Mouse (Mus musculus) limb, embryonic 12.5 days (tissue): ENCODE data around the gene Nup153. TPM values are rescaled to one million over a fixed set of nuclear protein-coding genes. Genes with fewer than 3 reads are reported as not detected.

ENCODE experiments used
- ATAC-seq: fragments of 200-750 bp; cut with Nextera tagmentation; 2 replicates; pipeline ENCODE4 v1.8.0; 2017; ENCODE audit warnings: low read depth, moderate TSS enrichment; ENCODE audit not compliant: insufficient number of reproducible peaks, insufficient read depth, low FRiP score, low TSS enrichment
- H3K27ac ChIP-seq: fragments of 300-500 bp; sonication (generic); 2 replicates; pipeline ENCODE4 v1.5.1; 2016; ENCODE audit warnings: mild to moderate bottlenecking, moderate library complexity
- H3K27me3 ChIP-seq: fragments of 300-500 bp; sonication (generic); 2 replicates; pipeline ENCODE4 v1.6.1; 2016; ENCODE audit warnings: mild to moderate bottlenecking, moderate library complexity
- H3K36me3 ChIP-seq: fragments of 300-500 bp; sonication (generic); 2 replicates; pipeline ENCODE4 v1.6.1; 2016; ENCODE audit warnings: mild to moderate bottlenecking, moderate library complexity
- H3K4me1 ChIP-seq: fragments of 300-500 bp; sonication (generic); replicated peaks from 2 replicates; pipeline ENCODE4 v1.6.1; 2016
- H3K4me2 ChIP-seq: fragments of 300-500 bp; sonication (generic); 2 replicates; pipeline ENCODE4 v1.6.1; 2016; ENCODE audit warnings: mild to moderate bottlenecking, moderate library complexity
- H3K4me3 ChIP-seq: fragments of 300-500 bp; sonication (generic); replicated peaks from 2 replicates; pipeline ENCODE4 v1.5.1; 2016; ENCODE audit warnings: mild to moderate bottlenecking
- H3K9ac ChIP-seq: fragments of 300-500 bp; sonication (generic); replicated peaks from 2 replicates; pipeline ENCODE4 v1.6.1; 2016; ENCODE audit warnings: mild to moderate bottlenecking, moderate library complexity
- H3K9me3 ChIP-seq: fragments of 300-500 bp; sonication (generic); 2 replicates; pipeline ENCODE4 v1.6.1; 2016; ENCODE audit warnings: mild to moderate bottlenecking, moderate library complexity
- whole genome bisulfite sequencing: fragments of 180-500 bp; shearing (Covaris S2); methylation state at CpG from one replicate; pipeline ENCODE4 v1.1.7; 2016; 5-methylcytosine and 5-hydroxymethylcytosine counted together
- polyA plus RNA-seq: library from polyadenylated mRNA; unstranded; fragments of >200 nt; fragmentation: Nextera tagmentation; extraction: Ambion mirVana; gene quantifications from 2 replicates; pipeline ENCODE4 v1.2.1, GENCODE M21; 2016

Gene Nup153
- polyA plus RNA-seq, 1 experiment from 2014 or later = 41.0 TPM

DNA sequence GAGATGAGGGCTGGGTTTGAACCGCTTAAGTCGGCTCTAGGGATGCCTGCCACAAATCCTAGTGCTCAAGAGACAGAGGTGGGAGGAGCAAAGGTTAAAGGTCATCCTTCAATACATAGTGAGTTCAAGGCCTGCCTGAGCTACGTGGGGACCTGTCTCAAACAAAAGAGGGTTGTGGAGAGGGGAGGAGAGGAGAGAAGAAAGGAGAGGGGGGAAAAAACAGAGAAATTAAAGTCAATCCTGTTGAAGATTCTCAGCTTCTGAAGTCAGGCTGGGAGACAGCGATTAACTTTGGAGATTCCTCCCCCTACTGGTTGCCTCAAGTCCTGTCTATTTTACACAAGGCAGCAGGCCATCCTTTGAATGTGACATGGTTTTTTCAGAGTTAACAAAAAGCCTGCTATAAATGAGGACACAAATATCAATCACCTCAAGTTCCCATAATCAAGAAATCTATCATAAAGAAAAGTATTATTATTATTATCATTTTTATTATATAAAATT is 64.2 kb downstream of the Nup153 start:
- Histone ChIP-seq H3K9ac (no peak overlapping the region), H3K27ac (no peak overlapping the region), H3K9me3 (no peaks in the 10 kb centered on the region), H3K4me1 (no peaks in the 10 kb centered on the region), H3K36me3 (no peaks in the 10 kb centered on the region), H3K27me3 (no peaks in the 10 kb centered on the region; the same call in 1 of the 2 replicates), H3K4me3 (no peak overlapping the region), H3K4me2 (no peak overlapping the region)
- 41% methylated on average over 4 of the region's 4 CpGs for WGBS
- no peak for ATAC-seq

DNA sequence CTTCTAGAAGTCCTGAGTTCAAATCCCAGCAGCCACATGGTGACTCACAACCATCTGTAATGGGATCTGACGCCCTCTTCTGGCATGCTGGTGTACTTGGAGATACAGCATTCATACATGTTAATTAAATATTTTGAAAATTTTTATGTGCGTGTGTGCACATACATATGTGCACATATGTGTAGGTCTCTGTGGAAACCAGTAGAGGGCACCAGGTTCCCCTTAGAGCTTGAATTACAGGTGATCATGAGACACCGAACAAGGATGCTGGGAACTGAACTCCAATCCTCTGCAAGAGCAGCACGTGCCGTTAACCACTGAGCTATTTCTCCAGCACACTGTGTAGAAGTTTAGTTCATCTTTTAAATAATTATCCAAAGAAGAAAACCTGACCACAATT is 68.5 kb downstream of the Nup153 start:
- WGBS = 87% methylated on average over 5 of the region's 5 CpGs
- ATAC-seq = no peak

DNA sequence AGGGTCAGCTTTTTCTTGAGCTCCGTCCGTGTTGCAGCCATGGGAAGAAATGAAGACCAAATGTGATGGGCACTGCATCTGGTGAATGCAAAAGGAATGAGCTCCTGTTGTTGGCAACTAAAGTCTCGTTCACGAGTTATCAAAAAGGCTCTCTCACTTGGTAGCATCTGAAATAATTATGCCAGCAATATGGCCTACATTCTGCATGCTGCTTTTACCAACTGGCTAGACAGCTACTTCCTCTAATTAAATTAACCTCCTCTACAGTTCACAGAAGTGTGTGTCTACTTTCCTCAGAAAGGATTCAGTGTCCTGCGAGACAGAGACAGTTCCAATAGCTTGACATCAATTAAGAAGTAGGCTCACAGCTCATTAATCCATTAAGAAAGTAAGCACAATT is 73.2 kb downstream of the Nup153 start:
- Histone ChIP-seq H3K9ac (no peak overlapping the region), H3K4me2 (no peak overlapping the region), H3K9me3 (no peaks in the 10 kb centered on the region), H3K4me1 (no peaks in the 10 kb centered on the region), H3K27me3 (no peaks in the 10 kb centered on the region), H3K36me3 (no peaks in the 10 kb centered on the region), H3K27ac (no peak overlapping the region), H3K4me3 (no peak overlapping the region)
- WGBS = 80% methylated on average over 5 of the region's 5 CpGs
- no peak for ATAC-seq

More for the DNA sequence above, 68.5 kb downstream of the Nup153 start:
- no peak overlapping the region for H3K9ac ChIP-seq
- H3K27me3 ChIP-seq = no peaks in the 10 kb centered on the region
- H3K36me3 ChIP-seq = no peaks in the 10 kb centered on the region
- no peak overlapping the region for H3K4me3 ChIP-seq
- H3K9me3 ChIP-seq = no peaks in the 10 kb centered on the region
- H3K4me2 ChIP-seq = no peak overlapping the region
- no peaks in the 10 kb centered on the region for H3K4me1 ChIP-seq
- H3K27ac ChIP-seq = no peak overlapping the region

DNA sequence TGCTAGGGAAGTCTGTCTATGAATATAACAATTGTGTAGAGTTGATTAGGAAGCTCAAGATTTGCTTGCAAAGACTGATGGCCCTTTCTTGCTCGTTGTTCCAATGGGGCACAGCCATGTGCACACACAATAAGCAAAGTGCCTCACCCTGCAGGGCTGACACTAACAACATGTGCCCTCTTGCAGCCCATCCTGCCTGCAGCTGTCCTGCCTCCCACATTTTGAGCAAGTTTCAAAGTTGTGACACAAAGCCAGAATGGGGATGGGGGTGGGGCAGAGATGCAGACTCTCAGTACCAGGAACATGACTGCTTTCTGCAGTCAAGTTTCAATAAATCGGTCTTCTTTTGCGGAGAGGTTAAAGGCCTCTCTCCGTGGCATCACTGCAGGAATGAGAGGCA is 74.1 kb downstream of the Nup153 start:
- H3K9me3 ChIP-seq = no peaks in the 10 kb centered on the region
- 76% methylated on average over 4 of the region's 4 CpGs for WGBS
- no peak overlapping the region for H3K4me2 ChIP-seq
- no peak overlapping the region for H3K4me3 ChIP-seq
- no peak for ATAC-seq
- H3K4me1 ChIP-seq = no peaks in the 10 kb centered on the region
- H3K27me3 ChIP-seq = no peaks in the 10 kb centered on the region
- no peaks in the 10 kb centered on the region for H3K36me3 ChIP-seq
- no peak overlapping the region for H3K9ac ChIP-seq
- no peak overlapping the region for H3K27ac ChIP-seq

DNA sequence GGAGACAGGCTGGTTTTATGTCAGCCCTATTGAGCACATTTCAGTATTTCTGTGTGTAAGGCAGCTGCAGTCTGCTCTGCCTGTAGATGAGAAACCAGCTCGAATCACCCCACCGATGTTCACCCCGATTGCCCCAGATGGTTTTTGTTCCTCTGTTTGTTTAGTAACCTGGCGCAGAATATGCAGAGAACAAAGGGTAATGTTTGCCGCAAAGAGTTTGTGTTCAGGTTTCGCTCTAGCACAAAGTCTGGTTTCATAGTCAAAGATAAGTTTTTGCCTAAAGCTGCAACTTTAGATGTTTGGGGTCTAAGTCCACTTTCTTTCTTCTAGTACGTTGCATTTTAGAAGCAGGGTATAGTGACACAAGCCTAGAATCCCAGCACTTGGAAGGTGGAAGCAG is 75.1 kb downstream of the Nup153 start:
- no peaks in the 10 kb centered on the region for H3K27me3 ChIP-seq
- H3K4me3 ChIP-seq = no peak overlapping the region
- H3K9me3 ChIP-seq = no peaks in the 10 kb centered on the region
- WGBS = 95% methylated on average over 7 of the region's 7 CpGs
- no peak for ATAC-seq
- no peak overlapping the region for H3K9ac ChIP-seq
- H3K27ac ChIP-seq = no peak overlapping the region
- H3K4me2 ChIP-seq = no peak overlapping the region
- no peaks in the 10 kb centered on the region for H3K4me1 ChIP-seq
- no peaks in the 10 kb centered on the region for H3K36me3 ChIP-seq

DNA sequence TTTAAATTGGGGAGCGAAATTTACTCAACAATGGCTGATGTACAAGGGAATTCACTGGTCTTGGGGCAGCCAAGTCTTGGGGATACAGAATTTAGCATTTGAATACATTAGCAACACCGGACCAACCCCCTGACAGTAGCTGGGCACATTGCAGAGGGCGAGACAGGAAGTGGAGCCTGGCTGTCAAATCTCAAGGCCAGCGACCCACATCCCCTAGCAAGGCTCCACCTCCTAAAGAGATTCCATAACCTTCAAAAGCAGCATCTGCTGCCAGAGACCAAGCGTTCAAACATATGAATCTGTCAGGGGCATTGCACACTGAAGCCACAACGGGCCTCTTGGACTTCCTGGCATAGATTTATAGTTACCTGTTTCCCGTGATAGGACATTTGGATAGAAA is 75.9 kb downstream of the Nup153 start:
- H3K27me3 ChIP-seq = no peaks in the 10 kb centered on the region
- no peak overlapping the region for H3K27ac ChIP-seq
- no peaks in the 10 kb centered on the region for H3K9me3 ChIP-seq
- no peak overlapping the region for H3K4me2 ChIP-seq
- no peak for ATAC-seq
- no peaks in the 10 kb centered on the region for H3K4me1 ChIP-seq
- 89% methylated on average over 7 of the region's 7 CpGs for WGBS
- H3K36me3 ChIP-seq = no peaks in the 10 kb centered on the region
- no peak overlapping the region for H3K9ac ChIP-seq
- H3K4me3 ChIP-seq = no peak overlapping the region

DNA sequence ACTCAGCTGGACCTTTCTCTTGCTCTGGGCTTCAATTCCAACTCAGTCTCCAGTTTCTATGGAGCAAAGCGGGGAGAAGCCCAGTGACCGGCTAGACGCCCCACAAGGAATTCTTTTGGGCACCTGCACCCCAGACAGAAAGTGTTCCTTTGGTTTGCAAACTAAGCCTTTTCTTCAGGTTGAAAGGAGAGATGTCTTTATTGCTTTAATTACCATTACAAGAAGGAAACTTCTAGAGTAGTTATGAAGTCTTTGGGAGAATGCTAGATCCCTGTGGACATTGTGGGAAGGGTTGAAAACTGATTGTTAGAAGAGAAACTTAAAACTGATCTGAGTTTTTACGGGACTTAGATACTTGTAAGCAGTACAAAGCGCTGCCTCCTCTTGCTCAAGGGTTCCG is 82.3 kb downstream of the Nup153 start:
- Histone ChIP-seq H3K36me3 (no peaks in the 10 kb centered on the region), H3K27ac (no peak overlapping the region), H3K27me3 (no peaks in the 10 kb centered on the region), H3K4me1 (no peaks in the 10 kb centered on the region), H3K4me3 (no peak overlapping the region), H3K9ac (no peak overlapping the region), H3K4me2 (no peak overlapping the region), H3K9me3 (peaks cover 6% of the 10 kb centered on the region)
- no peak for ATAC-seq
- WGBS = 74% methylated on average over 6 of the region's 6 CpGs

DNA sequence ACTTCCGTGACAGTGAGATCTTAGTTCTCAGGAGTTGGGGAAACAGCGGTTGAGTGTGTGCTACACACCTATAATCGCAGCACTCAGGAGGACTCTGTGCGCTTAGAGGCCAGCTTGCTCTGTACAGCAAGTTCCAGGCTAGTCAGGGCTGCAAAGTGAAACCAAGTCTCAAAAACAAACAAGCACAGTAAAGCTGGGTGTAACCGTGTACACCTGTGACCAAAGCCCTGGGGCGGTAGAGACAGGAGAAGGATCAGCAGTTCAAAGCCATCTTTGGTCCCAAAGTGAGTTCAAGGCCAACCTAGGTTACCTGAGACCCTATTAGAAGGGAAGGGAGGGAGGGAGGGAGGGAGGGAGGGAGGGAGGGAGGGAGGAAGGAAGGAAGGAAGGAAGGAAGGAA is 83.6 kb downstream of the Nup153 start:
- Histone ChIP-seq H3K9ac (no peak overlapping the region), H3K9me3 (peaks cover 6% of the 10 kb centered on the region), H3K4me1 (no peaks in the 10 kb centered on the region), H3K27me3 (no peaks in the 10 kb centered on the region), H3K27ac (no peak overlapping the region), H3K4me3 (no peak overlapping the region), H3K36me3 (no peaks in the 10 kb centered on the region), H3K4me2 (no peak overlapping the region)
- no peak for ATAC-seq
- WGBS = 84% methylated on average over 6 of the region's 6 CpGs

DNA sequence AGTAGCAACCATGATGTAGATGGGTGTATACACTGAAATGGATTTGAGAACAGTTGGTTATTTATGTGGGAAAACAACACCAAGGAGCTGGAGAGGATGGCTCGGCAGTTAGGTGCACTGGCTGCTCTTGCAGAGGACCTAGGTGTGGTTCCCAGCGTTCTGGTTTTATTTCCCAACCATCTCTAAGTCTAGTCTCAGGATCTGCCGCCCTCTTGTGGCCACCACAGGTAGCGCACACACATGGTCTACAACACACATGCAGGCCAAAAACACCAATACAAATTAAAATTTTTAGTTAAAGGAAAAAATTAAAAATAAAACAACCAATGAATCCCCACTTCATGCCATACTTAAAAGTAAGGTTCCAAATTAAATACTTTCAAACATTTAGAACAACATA is 85.4 kb downstream of the Nup153 start:
- H3K27ac ChIP-seq = no peak overlapping the region
- peaks cover 6% of the 10 kb centered on the region for H3K9me3 ChIP-seq
- no peak overlapping the region for H3K9ac ChIP-seq
- 82% methylated on average over 4 of the region's 4 CpGs for WGBS
- no peaks in the 10 kb centered on the region; the same call in 1 of the 2 replicates for H3K36me3 ChIP-seq
- ATAC-seq = no peak
- no peak overlapping the region for H3K4me2 ChIP-seq
- no peaks in the 10 kb centered on the region for H3K27me3 ChIP-seq
- no peak overlapping the region for H3K4me3 ChIP-seq
- no peaks in the 10 kb centered on the region for H3K4me1 ChIP-seq

DNA sequence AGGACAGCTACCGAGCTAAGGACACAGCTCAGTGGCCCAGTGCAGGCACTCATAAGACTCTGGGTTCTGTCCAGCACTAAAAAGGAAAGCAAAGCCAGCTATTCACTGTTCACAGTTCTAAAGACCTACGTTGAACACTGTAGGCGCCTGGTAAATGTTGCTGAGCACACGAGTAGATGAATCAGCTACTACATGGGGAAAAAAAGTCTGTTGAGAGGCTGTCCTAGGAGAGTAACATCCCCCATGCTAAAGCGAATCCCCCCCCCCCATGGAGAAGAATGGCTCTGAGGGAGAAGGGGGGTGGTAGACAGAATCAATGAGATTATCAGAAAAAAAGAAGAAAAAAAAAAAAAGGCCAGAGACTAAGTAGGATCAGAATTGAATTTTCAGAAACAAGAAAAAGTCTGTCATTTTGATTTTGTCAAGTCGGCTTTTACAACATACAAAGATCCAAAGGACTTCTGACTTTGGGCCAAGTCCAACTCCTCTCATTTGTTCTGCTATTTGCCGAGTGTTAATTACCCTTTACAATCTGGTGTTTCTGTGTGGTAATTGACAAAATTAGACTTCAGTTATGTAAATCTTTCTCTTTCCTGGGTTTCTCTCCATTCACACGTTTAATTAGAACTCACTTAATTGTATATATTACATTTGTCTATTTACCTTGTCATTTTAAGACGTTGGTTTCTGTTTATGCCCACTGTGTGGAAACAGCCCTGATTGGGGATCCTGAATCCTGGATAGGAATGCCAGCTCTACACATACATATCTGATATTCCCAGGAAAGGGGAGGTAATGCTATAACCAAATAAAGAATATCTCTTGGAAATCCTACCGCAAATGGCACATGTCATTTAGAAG is 86.9 kb downstream of the Nup153 start:
- no peak for ATAC-seq
- no peaks in the 10 kb centered on the region for H3K27me3 ChIP-seq
- H3K36me3 ChIP-seq = no peaks in the 10 kb centered on the region; the same call in 1 of the 2 replicates
- no peaks in the 10 kb centered on the region for H3K4me1 ChIP-seq
- no peak overlapping the region for H3K27ac ChIP-seq
- 90% methylated on average over 10 of the region's 10 CpGs for WGBS
- H3K4me3 ChIP-seq = no peak overlapping the region
- H3K4me2 ChIP-seq = no peak overlapping the region
- peaks cover 10% of the 10 kb centered on the region for H3K9me3 ChIP-seq
- no peak overlapping the region for H3K9ac ChIP-seq

DNA sequence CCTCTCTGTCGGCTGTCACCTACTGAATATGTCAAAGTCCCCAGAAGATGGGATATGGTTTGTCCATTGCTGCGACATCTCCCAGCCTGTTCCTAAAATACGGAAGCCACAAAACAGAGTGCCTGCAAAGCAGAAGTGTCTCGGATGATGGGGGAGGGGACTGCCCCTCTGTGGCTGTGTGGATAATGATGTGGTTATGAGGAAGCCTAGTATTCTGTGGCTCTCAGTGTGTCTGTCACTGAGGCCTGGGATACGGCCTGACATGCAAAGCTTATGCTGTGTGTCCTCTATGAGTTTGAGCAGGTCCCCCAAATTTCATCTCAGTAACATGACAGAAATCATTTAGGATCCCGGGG is 93.6 kb downstream of the Nup153 start:
- Histone ChIP-seq H3K9me3 (0 out of 2 replicates have a peak, but pooled peaks cover 4% of the 10 kb centered on the region), H3K9ac (no peak overlapping the region), H3K27me3 (no peaks in the 10 kb centered on the region), H3K4me3 (no peak overlapping the region), H3K36me3 (no peaks in the 10 kb centered on the region; the same call in 1 of the 2 replicates), H3K27ac (no peak overlapping the region), H3K4me2 (peak overlapping the region; percentile 38), H3K4me1 (peaks cover 12% of the 10 kb centered on the region)
- WGBS = 58% methylated on average over 6 of the region's 6 CpGs
- no peak for ATAC-seq
